Mouse (Mus musculus) lung, embryonic 14.5 days (tissue): ENCODE measurements at regions not wholly inside any gene's neighbourhood (a gene's known extent, or its start where the extent isn't known, plus 50 kb on each side); places are given as distances from the start of the nearest gene placed in this dataset.

Experiments
- ATAC-seq: fragments of 200-750 bp; cut with Nextera tagmentation; 2 replicates; pipeline ENCODE4 v1.8.0; 2017; ENCODE audit warnings: mild to moderate bottlenecking, moderate TSS enrichment, moderate library complexity; ENCODE audit not compliant: insufficient read depth
- DNase-seq: peaks from one replicate; pipeline ENCODE4 v3.0.0-alpha.2; 2015
- H3K27ac ChIP-seq: fragments of 300-500 bp; sonication (generic); 2 replicates; pipeline ENCODE4 v1.5.1; 2014; ENCODE audit warnings: low read depth, mild to moderate bottlenecking, moderate library complexity
- H3K27me3 ChIP-seq: fragments of 300-500 bp; sonication (generic); 2 replicates; pipeline ENCODE4 v1.6.1; 2014; ENCODE audit warnings: low read length, control low read depth; ENCODE audit not compliant: insufficient read depth
- H3K36me3 ChIP-seq: fragments of 300-500 bp; sonication (generic); 2 replicates; pipeline ENCODE4 v1.6.1; 2014; ENCODE audit warnings: control low read depth; ENCODE audit not compliant: insufficient read depth
- H3K4me1 ChIP-seq: fragments of 300-500 bp; sonication (generic); 2 replicates; pipeline ENCODE4 v1.6.1; 2014; ENCODE audit warnings: antibody characterized with exemption, control low read depth; ENCODE audit not compliant: insufficient read depth
- H3K4me2 ChIP-seq: fragments of 300-500 bp; sonication (generic); 2 replicates; pipeline ENCODE4 v1.6.1; 2014; ENCODE audit warnings: mild to moderate bottlenecking
- H3K4me3 ChIP-seq: fragments of 300-500 bp; sonication (generic); 2 replicates; pipeline ENCODE4 v1.5.1; 2014; ENCODE audit warnings: low read depth, low read length
- H3K9ac ChIP-seq: fragments of 300-500 bp; sonication (generic); 2 replicates; pipeline ENCODE4 v1.6.1; 2014
- H3K9me3 ChIP-seq: fragments of 300-500 bp; sonication (generic); 2 replicates; pipeline ENCODE4 v1.6.1; 2016; ENCODE audit warnings: low read depth, low read length, control low read depth
- CTCF ChIP-seq: IDR thresholded peaks from 2 replicates; pipeline ENCODE4 v1.5.1; 2016; ENCODE audit warnings: antibody characterized with exemption, low read depth
- WGBS: fragments of 180-500 bp; shearing (Covaris S2); extraction: QIAGEN DNeasy Blood & Tissue Kit; methylation state at CpG from one replicate; pipeline ENCODE4 v1.1.7; 2014; 5-methylcytosine and 5-hydroxymethylcytosine counted together

DNA sequence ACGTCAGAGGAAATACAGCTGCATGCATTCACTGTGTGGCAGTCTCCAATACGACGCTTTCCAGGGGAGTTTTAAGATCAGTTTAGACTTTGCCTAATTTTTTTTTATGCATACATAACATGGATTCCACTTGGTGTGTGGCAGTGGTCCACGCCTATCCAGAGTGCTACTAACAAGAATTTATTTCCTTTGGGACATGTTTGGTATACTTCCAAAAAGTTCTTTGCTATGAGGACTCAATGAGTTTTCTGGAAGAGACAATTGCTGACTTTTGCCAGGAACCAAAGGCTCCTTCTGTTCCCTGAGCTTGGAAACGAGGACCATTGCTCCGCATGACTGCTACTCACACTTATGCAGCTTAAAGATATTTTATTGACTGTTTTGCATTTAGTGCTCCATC lies 59.2 kb downstream of the Marcks start:
- Histone ChIP-seq H3K4me1 (no peaks in the 10 kb centered on the region; the same call in 1 of the 2 replicates), H3K9ac (no peak overlapping the region), H3K9me3 (no peaks in the 10 kb centered on the region), H3K36me3 (no peaks in the 10 kb centered on the region), H3K27ac (no peak overlapping the region), H3K4me2 (no peak overlapping the region), H3K4me3 (no peak overlapping the region), H3K27me3 (no peaks in the 10 kb centered on the region)
- no peak for TF ChIP-seq CTCF
- ATAC-seq (no peak), DNase-seq (peak; percentile 31)
- WGBS, result 66% methylated on average over 6 of the region's 6 CpGs

DNA sequence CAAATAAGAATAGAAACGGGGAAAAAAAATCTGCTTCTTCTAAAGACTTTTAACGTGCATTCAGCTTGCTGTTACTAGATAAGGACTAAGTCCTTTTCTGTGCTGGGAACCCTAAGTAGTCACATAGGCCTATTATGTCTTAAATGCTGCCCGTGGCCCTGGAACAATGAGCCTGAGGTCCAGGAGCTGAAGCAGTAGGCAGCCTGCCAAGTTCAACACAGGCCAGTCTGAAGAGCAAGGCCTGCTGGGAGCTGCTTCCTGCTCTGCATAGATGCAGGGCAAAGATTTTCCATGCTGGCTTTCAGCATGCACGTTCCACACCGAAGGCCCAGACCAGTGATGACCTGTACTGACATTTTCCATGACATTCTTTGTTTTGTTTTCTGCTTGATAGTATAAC lies 60.3 kb downstream of the Marcks start:
- Histone ChIP-seq H3K27me3 (no peaks in the 10 kb centered on the region), H3K4me1 (no peaks in the 10 kb centered on the region; the same call in 1 of the 2 replicates), H3K36me3 (no peaks in the 10 kb centered on the region), H3K27ac (peak overlapping the region; percentile 58; the same call in 1 of the 2 replicates), H3K4me3 (no peak overlapping the region), H3K9ac (no peak overlapping the region), H3K4me2 (no peak overlapping the region), H3K9me3 (no peaks in the 10 kb centered on the region)
- DNase-seq (peak; percentile 92), ATAC-seq (peak; percentile 92)
- WGBS, result 14% methylated on average over 5 of the region's 5 CpGs
- TF ChIP-seq CTCF, result no peak

DNA sequence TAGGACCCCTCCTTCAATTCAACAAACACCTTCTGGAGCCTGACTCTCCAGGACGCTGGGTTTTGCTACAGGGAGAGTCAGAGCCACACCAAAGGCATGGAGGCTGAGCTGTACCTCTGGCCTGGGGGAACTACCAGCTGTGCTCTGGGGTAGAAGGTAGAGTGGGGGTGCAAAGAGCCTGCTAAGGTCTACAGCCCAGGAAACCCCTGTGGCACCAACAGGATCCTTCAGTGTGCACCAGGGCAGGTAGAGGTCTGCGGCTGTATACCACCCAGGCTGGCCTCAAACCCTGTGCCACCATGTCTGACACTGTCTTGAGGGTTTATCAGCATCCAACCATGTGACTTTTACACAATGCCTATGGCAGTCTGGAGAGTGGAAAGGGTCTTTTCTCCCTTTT lies 61.0 kb downstream of the Marcks start:
- no peak for TF ChIP-seq CTCF
- Histone ChIP-seq H3K4me3 (no peak overlapping the region), H3K9me3 (no peaks in the 10 kb centered on the region), H3K36me3 (no peaks in the 10 kb centered on the region), H3K4me2 (no peak overlapping the region), H3K27me3 (no peaks in the 10 kb centered on the region), H3K27ac (peak overlapping the region; percentile 58; the same call in 1 of the 2 replicates), H3K4me1 (no peaks in the 10 kb centered on the region; the same call in 1 of the 2 replicates), H3K9ac (no peak overlapping the region)
- DNase-seq, result no peak
- ATAC-seq, result 0 out of 2 replicates have a peak, but pooled peaks have one; percentile 30
- WGBS, result 80% methylated on average over 2 of the region's 2 CpGs

DNA sequence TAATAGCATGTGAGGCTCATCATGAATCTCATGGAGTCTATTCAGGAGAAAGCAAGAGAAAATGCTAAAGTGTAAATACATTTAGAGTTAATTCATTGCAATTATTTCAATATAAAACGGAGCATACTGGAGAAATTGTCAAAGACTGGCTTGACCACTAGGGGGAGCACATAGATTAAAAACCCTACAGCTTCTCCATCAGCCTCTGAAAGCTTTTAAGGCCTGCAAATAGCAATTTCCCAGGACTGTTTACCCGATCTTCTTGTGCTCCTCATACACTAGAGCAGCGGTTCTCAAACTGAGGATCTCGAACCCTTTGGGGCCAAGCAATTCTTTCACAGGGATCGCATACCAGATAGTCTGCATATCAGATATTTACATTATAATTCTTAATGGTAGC lies 65.9 kb downstream of the Marcks start:
- H3K9ac ChIP-seq, result no peak overlapping the region
- H3K36me3 ChIP-seq, result no peaks in the 10 kb centered on the region
- ATAC-seq (peak; percentile 56; the same call in 1 of the 2 replicates), DNase-seq (peak; percentile 94)
- H3K4me1 ChIP-seq, result no peaks in the 10 kb centered on the region
- H3K27ac ChIP-seq, result no peak overlapping the region
- no peak overlapping the region for H3K4me3 ChIP-seq
- H3K9me3 ChIP-seq, result no peaks in the 10 kb centered on the region
- no peaks in the 10 kb centered on the region for H3K27me3 ChIP-seq
- peak; percentile 80 for TF ChIP-seq CTCF
- no peak overlapping the region for H3K4me2 ChIP-seq
- 5% methylated on average over 5 of the region's 5 CpGs for WGBS

DNA sequence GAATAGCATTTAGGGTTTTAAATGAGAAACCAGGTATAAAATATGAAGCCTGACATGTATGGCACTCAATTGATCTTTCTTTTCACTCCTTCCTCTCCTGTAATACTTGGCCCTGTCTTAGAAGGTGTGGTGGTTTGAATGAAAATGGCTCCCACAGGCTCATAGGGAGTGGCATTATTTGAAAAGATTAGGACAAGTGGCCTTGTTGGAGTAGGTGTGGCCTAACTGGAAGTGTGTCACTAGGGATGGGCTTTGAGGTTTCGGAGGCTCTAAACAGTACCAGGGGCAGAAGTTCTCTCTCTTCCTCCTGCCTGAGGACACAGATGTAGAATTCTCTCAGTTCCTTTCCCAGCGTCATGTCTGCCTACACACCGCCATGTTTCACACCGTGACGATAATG lies 66.7 kb downstream of the Marcks start:
- no peak for TF ChIP-seq CTCF
- Histone ChIP-seq H3K4me1 (no peaks in the 10 kb centered on the region), H3K4me2 (no peak overlapping the region), H3K9ac (no peak overlapping the region), H3K36me3 (no peaks in the 10 kb centered on the region), H3K27me3 (no peaks in the 10 kb centered on the region), H3K9me3 (no peaks in the 10 kb centered on the region), H3K27ac (no peak overlapping the region), H3K4me3 (no peak overlapping the region)
- 83% methylated on average over 5 of the region's 5 CpGs for WGBS
- no peak for ATAC-seq
- no peak for DNase-seq

DNA sequence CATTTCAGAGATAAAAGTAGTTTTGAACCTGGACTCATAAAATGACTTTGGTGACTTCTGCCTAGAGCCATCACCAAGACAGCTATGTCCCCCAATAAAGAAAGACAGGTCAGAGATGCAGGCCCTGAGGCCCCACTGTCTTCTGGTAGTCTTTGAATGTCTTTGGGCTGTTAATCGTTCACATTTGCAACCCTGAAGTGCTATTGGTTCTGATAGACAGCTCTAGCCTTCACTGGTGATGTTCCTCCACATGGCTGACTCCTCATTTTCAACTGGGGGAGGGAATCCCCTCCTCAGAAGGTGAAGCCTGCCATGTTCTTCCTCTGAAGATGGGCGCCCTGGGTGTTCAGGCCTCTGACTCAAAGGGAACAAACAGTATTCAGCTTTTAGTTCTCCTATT lies 67.3 kb downstream of the Marcks start:
- WGBS, result 73% methylated on average over 2 of the region's 2 CpGs
- Histone ChIP-seq H3K4me2 (no peak overlapping the region), H3K27me3 (no peaks in the 10 kb centered on the region), H3K9ac (no peak overlapping the region), H3K9me3 (no peaks in the 10 kb centered on the region), H3K36me3 (no peaks in the 10 kb centered on the region), H3K4me3 (no peak overlapping the region), H3K27ac (no peak overlapping the region), H3K4me1 (no peaks in the 10 kb centered on the region)
- no peak for DNase-seq
- no peak for TF ChIP-seq CTCF
- ATAC-seq, result no peak
